Mouse (Mus musculus) c-Kit-positive CD71-positive TER-119-positive erythroid progenitor cells, embryonic 14.5 days (primary cell): ENCODE results near the gene Myocd.

ENCODE experiments used
- DNase-seq: peaks from one replicate; pipeline ENCODE4 v3.0.0-alpha.2; 2013; ENCODE audit warnings: low spot score

Gene Myocd

DNA sequence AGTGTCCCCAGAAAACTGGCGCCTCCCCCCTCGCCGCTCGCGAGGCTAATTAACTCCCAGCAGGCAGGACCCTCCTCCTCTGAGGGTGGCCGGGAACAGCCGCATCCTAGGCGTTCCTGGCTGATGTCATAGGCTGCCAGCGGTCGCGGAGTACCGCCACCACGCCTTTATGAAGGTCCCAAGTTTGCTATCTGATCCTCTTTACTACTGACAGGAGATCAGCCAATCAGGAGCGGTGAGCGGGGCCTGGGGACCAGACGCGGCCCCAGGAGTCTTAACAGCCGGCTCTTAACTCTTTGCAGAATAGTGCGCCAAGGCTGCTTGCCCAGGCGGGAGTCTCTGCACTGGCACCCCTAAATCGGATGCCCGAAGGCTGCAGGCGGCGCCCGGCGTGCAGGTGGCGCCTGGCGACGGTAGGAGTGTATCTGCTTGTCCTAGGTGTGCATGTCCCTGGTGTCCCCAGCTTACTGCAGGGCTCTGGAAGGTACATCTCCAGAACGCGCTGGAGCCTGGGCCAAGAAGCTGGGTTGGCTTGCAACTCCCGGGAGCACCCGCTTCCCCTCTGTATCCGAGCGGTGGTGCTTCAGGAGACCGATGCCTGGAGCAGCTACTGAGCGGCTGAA, at the start of gene Myocd:
TSS of gene Myocd (minus strand) at position 139 of the 623 bp plus-strand sequence.
- no peak for DNase-seq

GRCm38 (mm10) chr11:65303824-65304223, 34.0 kb upstream of the Myocd start:
- DNase-seq: no peak

DNA sequence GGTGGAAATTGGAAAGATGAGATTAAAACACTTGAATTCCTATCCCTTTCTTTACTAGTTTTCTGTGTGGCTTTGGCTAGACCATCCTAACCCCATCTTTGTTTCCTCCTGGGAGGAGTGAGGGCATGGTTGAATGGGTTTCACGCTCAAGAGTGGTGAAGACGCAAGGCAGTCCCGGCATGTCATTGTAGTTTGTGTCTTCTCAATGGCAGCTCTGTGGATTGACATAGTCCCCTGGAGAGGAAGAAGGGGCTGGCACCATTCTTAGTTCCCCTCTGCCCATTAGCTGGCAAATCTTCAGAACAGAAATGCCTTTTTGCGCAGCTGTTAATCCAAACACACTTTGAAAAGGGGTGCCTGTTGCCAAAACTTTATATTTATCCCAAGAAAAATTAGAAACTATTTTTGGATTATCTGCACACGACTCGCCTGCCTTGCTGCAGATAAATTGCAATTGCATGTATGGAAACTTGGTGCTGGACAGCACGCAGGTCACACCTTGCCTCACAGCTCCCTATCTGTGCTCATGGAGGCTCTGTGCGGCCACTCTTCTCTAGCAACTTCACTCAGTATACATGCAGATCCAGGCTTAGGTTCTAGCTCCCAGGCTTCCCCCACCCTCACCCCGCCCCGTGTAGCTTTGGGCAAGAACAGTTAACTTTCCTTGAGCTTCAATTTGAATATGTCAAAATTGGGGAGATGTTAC, 24.5 kb upstream of the Myocd start:
- DNase-seq: no peak

DNA sequence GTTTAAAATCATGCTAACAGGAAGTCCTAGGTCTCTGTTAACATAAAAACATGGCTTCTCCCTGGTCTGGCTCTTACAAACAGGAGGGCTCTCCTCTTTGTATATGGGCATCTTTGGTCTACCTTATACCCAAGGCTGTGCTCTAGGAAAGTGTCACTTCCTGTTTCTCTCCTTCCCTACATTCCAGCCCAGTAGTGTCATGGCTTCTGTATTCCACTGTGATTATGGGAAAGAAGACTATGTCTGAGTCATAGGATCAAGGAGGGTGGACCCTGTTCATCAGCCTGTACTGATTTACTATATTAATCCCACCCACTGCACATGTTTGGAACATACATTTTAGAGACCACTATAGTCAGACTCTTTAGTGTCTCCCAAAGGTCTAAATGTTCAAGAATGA, 23.2 kb upstream of the Myocd start:
- DNase-seq: no peak

DNA sequence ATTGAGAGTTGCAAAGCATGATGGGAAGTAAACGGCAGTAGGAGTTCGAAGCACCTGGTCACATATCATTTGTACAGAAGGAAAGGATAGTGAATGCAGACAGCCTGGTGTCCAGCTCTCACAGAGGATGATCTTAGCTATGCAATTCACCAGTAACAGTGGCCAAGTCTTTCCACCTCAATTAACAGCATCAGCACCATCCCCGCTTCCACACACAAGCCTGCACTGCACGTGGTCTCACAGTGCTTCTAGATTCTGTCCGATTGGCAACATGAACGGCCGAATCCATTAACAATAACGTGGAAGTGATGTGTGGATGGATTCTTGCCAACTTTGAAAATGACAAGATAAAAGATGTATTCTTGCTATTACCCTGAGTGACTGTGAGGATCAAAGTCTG, 17.9 kb upstream of the Myocd start:
- no peak for DNase-seq

- DNase-seq: no peak
Observed at GRCm38 (mm10) chr11:65286211-65286610, 16.4 kb upstream of the Myocd start.

DNA sequence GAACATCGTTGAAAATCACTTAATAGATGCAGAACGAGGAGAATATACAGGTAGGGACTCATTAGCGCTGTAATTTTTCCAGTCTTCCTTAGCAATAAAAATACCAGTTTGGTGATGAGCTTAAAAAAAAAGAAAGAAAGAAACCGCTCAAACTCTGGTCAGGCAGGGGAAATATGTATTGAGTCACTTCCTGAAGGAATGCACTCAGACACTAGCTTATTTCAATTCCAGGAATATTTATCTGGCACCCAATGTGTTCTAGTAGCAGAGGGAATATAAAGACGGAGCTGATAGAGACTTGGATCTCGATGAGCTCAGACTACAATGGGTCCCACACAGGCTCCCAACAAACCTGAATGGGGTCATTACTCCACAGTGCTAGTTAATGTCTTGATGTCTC, 5.7 kb upstream of the Myocd start:
- no peak for DNase-seq

DNA sequence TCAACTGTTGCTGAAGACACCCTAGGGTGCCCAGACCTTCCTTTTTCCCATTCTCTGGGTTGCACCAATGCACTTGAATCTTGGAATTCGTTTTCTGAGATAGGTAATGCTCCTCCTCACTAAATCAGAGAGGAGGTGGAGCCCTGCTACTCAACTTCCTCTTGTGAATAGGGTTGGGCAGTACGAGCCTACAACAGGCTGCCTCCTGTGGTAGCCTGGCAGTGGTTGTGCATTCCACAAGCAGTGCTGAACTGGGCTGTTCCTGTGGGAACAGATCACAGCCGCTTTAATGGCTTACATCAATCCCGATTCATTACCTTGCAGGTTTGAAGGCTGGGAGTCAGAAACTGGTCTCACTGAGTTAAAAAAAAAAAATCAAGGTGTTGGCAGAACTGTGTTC, 1.2 kb upstream of the Myocd start:
- no peak for DNase-seq

DNA sequence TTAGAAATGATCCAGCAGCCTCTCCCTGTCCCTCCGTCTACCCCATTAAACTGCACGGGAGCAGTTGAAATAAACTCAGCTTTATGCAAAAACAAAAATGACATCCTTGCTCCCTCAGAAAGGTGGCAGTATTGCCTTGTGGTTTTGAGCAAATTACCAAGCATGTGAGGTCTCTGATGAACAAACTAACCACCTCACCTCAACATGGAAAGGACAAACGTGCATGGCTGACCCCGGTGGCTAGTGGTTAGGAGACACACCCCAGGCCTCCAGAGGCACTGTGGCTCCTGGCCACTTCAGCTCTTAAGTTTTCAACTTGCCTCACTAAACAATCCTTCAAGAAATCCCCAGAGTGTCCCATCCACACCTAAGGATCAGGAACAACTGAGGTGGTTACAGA, 1.5 kb downstream of the Myocd start:
- DNase-seq: no peak

DNA sequence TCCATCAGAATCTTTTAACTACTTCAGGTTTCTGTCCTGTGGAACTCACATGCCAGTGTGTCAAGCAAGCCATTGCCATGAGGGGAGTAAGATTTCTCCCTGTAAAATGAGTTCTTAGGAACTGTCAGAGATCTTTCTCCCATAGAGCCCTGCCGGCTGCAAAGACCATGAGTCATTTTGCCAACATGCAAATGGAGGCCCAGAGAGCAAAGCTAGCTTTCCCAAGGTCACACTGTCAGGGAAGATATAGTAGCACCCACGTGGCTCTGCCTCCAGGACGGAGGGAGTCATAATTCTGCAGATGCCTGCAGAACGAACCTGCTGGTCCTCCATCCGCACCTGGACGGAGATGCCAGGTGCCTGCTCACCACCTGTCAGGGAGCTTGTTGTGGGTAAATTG, 6.3 kb downstream of the Myocd start:
- no peak for DNase-seq

DNA sequence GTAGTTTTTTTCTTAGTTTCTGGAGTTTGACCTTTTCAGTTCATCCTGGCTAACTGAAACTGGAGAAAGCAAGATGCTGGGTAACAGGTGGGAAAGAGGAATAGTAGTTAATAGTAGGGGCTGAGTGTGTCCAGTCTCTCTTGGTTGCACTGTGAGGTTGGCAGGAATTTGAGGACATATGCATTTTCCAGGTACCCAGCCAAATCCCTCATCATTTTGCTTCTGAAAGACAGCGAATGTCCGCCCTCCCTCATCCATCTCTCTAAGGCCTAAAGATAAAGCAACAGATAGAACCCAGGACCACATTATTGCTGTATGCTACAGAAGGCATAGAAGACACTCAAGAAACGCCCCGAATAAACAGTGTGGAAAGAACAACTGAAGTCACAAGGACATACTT, 10.8 kb downstream of the Myocd start:
- DNase-seq: no peak

DNA sequence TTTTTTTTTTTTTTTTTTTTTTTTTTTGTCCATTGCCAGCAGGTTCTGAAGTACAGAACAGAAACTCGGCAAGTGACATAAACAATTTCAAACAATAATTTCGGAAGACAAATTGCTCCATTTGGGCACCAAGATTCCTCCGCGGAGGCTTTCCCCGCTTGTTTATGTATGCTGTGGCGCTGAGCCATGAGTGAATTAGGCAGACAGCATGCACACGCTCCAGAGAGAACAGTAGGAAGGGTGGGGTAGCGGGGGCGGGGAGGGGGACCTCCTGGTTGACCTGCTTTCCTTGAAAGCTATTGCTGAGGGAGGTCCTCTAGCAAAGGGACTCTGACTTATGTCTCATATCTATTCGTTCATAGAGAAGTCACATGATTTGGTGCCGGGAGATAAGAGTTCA, 13.6 kb downstream of the Myocd start:
- DNase-seq: no peak

GRCm38 (mm10) chr11:65255564-65255963, 14.2 kb downstream of the Myocd start:
- DNase-seq: no peak

GRCm38 (mm10) chr11:65250366-65250765, 19.4 kb downstream of the Myocd start:
- DNase-seq: no peak

DNA sequence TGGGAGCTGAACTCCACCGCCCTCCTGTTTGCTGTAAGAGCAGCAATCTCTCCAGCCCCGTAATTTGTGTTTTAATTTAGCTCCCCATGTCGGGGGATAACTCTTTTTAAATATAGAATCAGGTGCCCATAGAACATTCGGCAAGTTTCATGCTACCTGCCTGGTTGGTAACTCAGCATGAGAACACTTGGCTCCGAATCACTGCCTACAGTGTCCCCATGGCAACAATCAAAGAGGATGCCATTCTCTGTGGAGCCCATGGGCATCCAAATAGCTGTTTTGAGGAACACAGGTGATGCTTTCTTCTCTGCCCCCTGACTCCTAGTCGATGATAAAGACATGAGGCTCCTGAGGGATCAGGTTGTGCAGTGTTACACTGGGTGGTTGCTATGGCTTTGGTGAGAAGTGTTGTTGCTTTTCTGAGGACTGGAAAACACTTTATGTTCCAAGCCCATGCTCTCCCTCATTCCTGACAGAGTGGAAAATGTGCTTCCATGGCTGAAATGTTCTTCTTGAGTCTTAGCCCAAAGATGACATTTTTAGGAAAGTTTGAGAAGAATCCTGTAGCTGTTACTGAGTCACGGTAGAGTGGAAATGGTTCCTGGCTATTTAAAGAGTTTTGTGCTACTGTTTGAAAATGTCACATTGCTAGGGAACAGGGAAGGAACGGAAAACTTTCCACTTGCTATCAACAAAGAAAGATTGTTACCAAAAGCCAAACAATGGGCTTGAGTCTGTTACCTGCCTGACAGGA, 23.3 kb downstream of the Myocd start:
- no peak for DNase-seq

- no peak for DNase-seq
Observed at GRCm38 (mm10) chr11:65243593-65243992, 26.2 kb downstream of the Myocd start.

GRCm38 (mm10) chr11:65240521-65240920, 29.3 kb downstream of the Myocd start:
- DNase-seq: no peak

GRCm38 (mm10) chr11:65237896-65238295, 31.9 kb downstream of the Myocd start:
- no peak for DNase-seq

GRCm38 (mm10) chr11:65236907-65237306, 32.9 kb downstream of the Myocd start:
- no peak for DNase-seq

GRCm38 (mm10) chr11:65235374-65235773, 34.4 kb downstream of the Myocd start:
- DNase-seq: no peak

GRCm38 (mm10) chr11:65231771-65232170, 38.0 kb downstream of the Myocd start:
- no peak for DNase-seq

GRCm38 (mm10) chr11:65226766-65227165, 43.0 kb downstream of the Myocd start:
- no peak for DNase-seq

DNA sequence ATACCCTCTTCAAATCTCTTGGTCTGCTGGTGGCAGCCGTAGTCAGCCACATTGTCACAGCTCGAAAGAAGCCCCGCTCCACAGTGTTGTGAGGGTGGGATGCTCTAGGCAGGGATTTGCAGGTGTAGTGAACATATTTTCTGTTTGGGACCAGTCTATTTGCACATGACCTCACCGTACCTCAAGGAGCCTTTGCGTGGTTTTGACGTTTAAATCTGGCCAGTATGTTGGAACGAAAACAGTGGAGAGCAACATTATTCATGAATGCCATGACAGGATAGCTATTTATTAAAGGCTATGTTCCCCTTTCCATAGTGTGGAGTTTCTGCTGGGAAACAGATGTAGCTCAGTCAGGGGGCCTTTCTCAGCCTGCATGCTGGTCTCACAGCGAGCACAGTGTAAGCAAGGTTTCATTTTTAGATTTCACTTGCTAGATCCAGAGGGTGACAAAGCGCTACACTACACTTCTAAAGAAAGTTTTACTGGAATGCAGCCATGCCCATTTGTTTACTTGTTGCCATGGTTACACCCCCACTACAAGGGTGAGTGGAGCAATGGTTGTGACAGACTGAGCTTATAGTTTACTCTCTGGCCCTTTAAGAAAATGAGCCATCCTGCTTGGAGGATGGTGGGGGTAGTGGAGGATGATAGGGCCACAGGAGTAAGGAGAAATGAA, 54.7 kb downstream of the Myocd start:
- DNase-seq: no peak
